Mouse (Mus musculus) duodenum, adult 2 months (tissue): ENCODE data around the gene Slc35a3. TPM values are rescaled to one million over a fixed set of nuclear protein-coding genes. Genes with fewer than 3 reads are reported as not detected.

Experiments used
- polyA plus RNA-seq: library from polyadenylated mRNA; depleted of rRNA; stranded (reverse); fragments of >200 nt; gene quantifications from 2 replicates; pipeline ENCODE4 v1.2.3, GENCODE M21; 2012; ENCODE audit warnings: low replicate concordance; rRNA removed

The Slc35a3 gene
- 15.6 and 18.4 TPM in 2 replicates for polyA plus RNA-seq

DNA sequence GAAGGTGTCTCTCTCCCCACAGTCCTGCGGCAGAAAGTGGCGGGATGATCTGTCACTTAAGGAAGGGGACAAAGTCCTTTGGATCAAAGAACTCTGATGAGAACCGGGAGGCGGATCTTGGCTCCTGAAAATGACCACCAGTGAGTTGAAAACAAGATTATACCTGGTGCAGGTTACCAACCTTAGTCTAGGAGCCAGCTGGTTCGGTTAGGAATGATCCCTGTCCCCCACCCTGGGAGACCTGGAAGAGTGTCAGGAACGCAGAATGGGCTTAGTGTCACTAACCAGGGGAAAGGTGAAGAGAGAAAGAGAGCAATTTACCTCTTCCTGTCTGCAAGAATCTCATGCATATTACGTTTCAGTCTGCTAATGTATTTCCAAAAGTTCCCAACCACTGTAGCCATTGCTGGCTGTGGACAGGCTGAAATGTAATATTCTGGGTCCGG, at the start of gene Slc35a3:
Gene Slc35a3 (minus strand): TSS at position 396 of the 446 bp plus-strand sequence.

DNA sequence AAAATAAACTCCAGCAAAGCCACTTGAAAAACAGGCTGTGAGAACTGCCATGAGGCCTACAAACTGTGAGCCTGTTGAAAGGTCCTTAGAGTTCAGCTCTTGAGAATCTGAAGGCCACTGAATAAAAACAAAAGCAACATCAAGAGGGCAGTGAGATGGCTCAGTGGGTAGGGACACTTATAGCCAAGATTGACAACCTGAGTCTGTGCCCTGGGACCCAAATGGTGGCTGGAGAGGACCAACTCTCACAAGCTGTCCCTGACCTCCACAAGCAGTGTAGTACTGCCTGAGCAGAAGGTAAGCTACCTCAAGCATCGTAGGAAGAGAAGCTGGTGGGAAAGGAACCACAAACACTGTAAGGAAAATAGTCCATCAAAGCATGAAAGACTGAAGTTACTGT, 31.5 kb downstream of the Slc35a3 start, which contains the start of gene Gm43191:
Gene Gm43191 (minus strand): TSS at position 101 of the 400 bp plus-strand sequence.

DNA sequence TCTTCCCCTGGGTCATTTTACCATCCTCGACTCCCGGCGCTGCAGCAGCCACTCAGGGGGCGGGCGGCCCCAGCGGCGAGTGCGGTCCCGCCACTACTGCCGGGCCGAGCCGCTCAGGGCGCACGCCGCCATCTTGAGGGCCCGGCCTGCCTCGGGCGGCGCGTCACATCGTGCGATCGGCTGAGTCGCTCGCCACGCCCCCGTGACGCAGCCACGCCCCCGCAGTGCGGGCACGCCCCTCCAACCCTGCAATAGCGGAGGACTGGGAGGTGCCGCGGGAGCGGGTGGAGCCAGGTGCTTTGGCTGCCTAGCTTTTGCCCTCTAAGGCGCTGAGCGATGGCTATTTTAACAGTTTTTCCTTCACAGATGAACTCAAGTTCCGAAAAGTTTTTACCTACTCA, 50.2 kb downstream of the Slc35a3 start, which contains the start of gene Mfsd14a:
Gene Mfsd14a (minus strand): TSS at position 215 of the 401 bp plus-strand sequence.

Other genes starting within 250 kb of the Slc35a3 start
- 26.3 and 38.5 TPM in 2 replicates for gene Rtca, start 204.6 kb downstream of the Slc35a3 start, polyA plus RNA-seq
- gene Dbt, start 199.8 kb downstream of the Slc35a3 start, polyA plus RNA-seq = 0.82 and 5.3 TPM in 2 replicates
- 0.08 and 0.12 TPM in 2 replicates for gene Lrrc39, start 149.9 kb downstream of the Slc35a3 start, polyA plus RNA-seq
- 0.15 and 0.93 TPM in 2 replicates for gene Sass6, start 117.8 kb downstream of the Slc35a3 start, polyA plus RNA-seq
- 0.31 and 1.2 TPM in 2 replicates for gene Trmt13, start 98.2 kb downstream of the Slc35a3 start, polyA plus RNA-seq
- 2.8 and 5.8 TPM in 2 replicates for gene Mfsd14a, start 50.2 kb downstream of the Slc35a3 start, polyA plus RNA-seq
- not detected in 2 replicates for gene Gm43191, start 31.6 kb downstream of the Slc35a3 start, polyA plus RNA-seq
- gene Agl, start 95.3 kb upstream of the Slc35a3 start, polyA plus RNA-seq = 1.4 and 1.7 TPM in 2 replicates
- gene Frrs1, start 146.6 kb upstream of the Slc35a3 start, polyA plus RNA-seq = 12.5 and 27.0 TPM in 2 replicates